Mouse (Mus musculus) embryonic facial prominence, embryonic 13.5 days (tissue): ENCODE data around the gene Arl5a. TPM values are rescaled to one million over a fixed set of nuclear protein-coding genes. Genes with fewer than 3 reads are reported as not detected.

Experiments
- ATAC-seq: fragments of 200-750 bp; cut with Nextera tagmentation; 2 replicates; pipeline ENCODE4 v1.8.0; 2017; ENCODE audit warnings: low read depth; ENCODE audit not compliant: insufficient number of reproducible peaks, insufficient read depth, low FRiP score, low TSS enrichment
- H3K27ac ChIP-seq: fragments of 300-500 bp; sonication (generic); 2 replicates; pipeline ENCODE4 v1.5.1; 2015; ENCODE audit warnings: moderate library complexity, mild to moderate bottlenecking, inconsistent platforms
- H3K27me3 ChIP-seq: fragments of 300-500 bp; sonication (generic); 2 replicates; pipeline ENCODE4 v1.6.1; 2015; ENCODE audit warnings: mild to moderate bottlenecking, inconsistent platforms
- H3K36me3 ChIP-seq: fragments of 300-500 bp; sonication (generic); 2 replicates; pipeline ENCODE4 v1.6.1; 2015; ENCODE audit warnings: mild to moderate bottlenecking, inconsistent platforms
- H3K4me1 ChIP-seq: fragments of 300-500 bp; sonication (generic); 2 replicates; pipeline ENCODE4 v1.6.1; 2015; ENCODE audit warnings: inconsistent platforms
- H3K4me2 ChIP-seq: fragments of 300-500 bp; sonication (generic); 2 replicates; pipeline ENCODE4 v1.6.1; 2015; ENCODE audit warnings: moderate library complexity, mild to moderate bottlenecking, inconsistent platforms
- H3K4me3 ChIP-seq: fragments of 300-500 bp; sonication (generic); 2 replicates; pipeline ENCODE4 v1.5.1; 2015; ENCODE audit warnings: mild to moderate bottlenecking, inconsistent platforms
- H3K9ac ChIP-seq: fragments of 300-500 bp; sonication (generic); 2 replicates; pipeline ENCODE4 v1.6.1; 2015; ENCODE audit warnings: mild to moderate bottlenecking, inconsistent platforms
- H3K9me3 ChIP-seq: fragments of 300-500 bp; sonication (generic); 2 replicates; pipeline ENCODE4 v1.6.1; 2016; ENCODE audit warnings: inconsistent platforms
- WGBS: fragments of 180-500 bp; shearing (Covaris S2); methylation state at CpG from one replicate; pipeline ENCODE4 v1.1.7; 2015; ENCODE audit warnings: mixed read lengths; 5-methylcytosine and 5-hydroxymethylcytosine counted together
- polyA plus RNA-seq: library from polyadenylated mRNA; unstranded; fragments of >200 nt; fragmentation: Nextera tagmentation; extraction: Ambion mirVana; gene quantifications from 2 replicates; pipeline ENCODE4 v1.2.1, GENCODE M21; 2015

Arl5a gene
- polyA plus RNA-seq: 44.4 and 48.8 TPM in 2 replicates

DNA sequence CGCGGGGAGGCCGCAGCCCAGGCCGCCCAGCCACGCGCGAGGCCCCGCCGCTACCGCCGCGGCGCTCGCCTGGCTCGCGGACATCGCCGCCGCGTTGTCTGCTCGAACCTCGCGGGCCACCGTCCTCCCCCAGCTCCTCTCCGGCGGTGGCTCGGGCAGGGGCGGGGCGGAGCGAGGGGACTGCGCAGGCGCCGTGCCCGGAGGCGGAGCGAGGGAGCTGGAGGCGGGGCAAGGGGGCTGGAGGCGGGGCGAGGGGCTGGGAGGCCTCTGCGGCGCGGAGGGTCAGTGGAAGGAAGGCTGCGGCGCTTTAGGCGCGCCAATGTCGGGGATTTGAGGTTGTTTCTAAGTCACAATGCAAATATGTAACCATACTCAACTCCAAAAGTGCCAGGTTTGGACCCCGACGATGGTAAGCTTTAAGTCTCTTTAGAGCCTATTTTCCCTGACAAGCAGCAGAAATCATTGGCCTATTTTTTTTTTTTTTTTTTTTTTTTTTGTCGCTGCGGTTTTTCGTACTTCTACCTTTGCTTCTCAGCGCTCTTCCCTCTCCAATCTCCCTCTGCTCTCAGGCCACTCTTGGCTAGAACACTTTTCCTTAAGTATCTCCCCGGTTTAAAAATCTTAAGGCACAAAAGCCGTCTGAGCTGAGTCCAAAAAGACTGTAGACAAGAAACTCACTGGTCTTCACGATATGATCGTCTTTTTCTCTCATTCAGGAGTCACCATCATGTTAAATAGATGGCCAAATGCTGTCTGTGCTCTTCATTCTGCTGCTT is at the start of gene Arl5a:
Arl5a (minus strand) TSS at position 155 of the 776 bp plus-strand sequence.
- Histone ChIP-seq H3K27ac (peak within 1 kb of the TSS; percentile 91), H3K27me3 (no peaks in the 10 kb centered on the region), H3K4me3 (peak within 1 kb of the TSS; percentile 97), H3K4me2 (peak within 1 kb of the TSS; percentile 78), H3K36me3 (no peaks in the 10 kb centered on the region), H3K4me1 (peaks cover 28% of the 10 kb centered on the region), H3K9ac (peak within 1 kb of the TSS; percentile 96), H3K9me3 (no peaks in the 10 kb centered on the region)
- WGBS: 1% methylated on average over 57 of the region's 57 CpGs
- peak; percentile 91 for ATAC-seq

DNA sequence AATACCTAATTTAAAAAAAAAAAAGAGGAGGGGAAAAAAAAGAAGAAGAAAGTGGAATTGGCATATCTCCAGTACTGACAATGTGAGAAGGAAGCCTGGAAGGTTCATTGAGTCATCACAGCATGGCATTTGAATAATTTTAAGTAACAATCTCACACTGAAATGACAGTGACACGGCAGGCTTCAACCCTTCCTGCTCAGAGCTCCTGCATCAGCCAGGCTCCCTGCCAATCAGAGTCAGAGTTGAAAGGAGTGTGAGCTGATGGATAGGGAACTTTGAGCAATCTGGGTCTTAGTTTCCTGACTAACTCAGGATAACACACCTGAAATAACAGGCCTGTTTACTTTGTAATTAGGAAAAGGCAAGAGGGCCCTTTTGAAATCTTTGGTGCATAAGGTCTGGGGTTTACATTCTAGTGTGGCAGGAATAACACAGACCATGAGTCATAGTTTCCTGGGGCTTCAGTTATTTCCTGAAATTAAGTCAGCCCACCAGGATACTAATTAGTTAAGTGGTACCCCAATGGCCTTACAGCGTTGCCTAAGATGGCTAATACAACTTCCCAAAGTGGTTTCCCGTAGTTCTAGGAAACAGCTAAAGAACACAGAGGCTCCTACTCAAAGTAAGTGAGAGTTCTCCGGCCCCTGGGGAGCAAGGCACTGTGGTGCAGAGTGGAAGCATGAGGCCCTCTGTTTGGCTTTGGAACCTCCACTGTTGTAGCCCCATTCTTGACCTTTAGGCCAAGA is 47.0 kb upstream of the Arl5a start:
- Histone ChIP-seq H3K9me3 (no peaks in the 10 kb centered on the region), H3K27me3 (no peaks in the 10 kb centered on the region), H3K36me3 (no peaks in the 10 kb centered on the region), H3K4me1 (peaks cover 9% of the 10 kb centered on the region), H3K4me2 (no peak overlapping the region), H3K27ac (no peak overlapping the region), H3K4me3 (no peak overlapping the region), H3K9ac (no peak overlapping the region)
- 27% methylated on average over 4 of the region's 4 CpGs for WGBS
- ATAC-seq: no peak

DNA sequence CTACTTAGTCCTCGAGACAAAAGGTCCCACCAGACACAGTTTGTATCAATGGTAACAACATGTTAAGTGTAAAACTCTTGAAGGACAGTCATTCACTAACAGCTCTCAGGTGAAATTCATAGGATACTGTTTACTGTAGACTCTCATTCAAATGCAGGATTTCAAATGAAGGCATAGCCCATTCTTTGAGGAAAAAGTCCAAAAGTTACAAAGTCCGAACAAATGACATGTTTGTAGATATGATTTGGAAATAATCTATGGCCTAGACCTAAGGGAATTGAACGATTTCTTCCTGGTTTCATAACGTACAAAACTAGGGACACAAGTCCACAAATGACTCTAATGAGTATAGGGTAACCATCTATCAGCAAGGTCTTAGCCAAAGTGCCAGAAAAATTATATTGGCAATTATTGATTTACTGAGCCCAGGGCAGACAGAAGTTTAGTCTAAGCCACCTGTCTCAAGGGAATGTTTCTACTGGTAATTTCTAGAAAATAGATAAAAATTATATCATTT is 45.4 kb upstream of the Arl5a start:
- WGBS: 86% methylated on average over 4 of the region's 4 CpGs
- H3K9me3 ChIP-seq: no peaks in the 10 kb centered on the region
- no peak for ATAC-seq
- no peak overlapping the region for H3K4me2 ChIP-seq
- no peak overlapping the region for H3K27ac ChIP-seq
- H3K4me1 ChIP-seq: peaks cover 6% of the 10 kb centered on the region
- no peak overlapping the region for H3K4me3 ChIP-seq
- no peak overlapping the region for H3K9ac ChIP-seq
- H3K36me3 ChIP-seq: no peaks in the 10 kb centered on the region
- no peaks in the 10 kb centered on the region for H3K27me3 ChIP-seq

DNA sequence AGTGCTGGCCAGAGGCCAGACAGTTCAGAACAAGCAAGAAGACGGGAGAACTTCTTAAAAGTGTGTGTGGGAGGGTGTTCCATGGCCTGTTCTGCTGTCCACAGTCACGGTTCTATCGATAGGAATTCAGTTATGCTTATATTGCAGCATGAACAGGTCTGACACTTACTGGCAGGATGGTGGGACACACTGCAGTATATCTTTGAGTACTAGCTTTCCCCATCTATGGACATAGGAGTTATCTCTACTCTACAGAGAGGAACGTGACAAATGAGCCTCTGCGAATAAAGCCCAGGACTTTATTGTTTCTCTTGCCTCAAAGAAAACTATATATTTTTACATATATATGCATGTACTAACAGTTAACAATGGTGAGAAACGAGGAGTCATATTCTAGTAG is 42.9 kb upstream of the Arl5a start:
- H3K4me3 ChIP-seq: no peak overlapping the region
- WGBS: 80% methylated on average over 6 of the region's 6 CpGs
- no peak overlapping the region for H3K4me2 ChIP-seq
- peaks cover 9% of the 10 kb centered on the region for H3K4me1 ChIP-seq
- ATAC-seq: no peak
- H3K9ac ChIP-seq: no peak overlapping the region
- no peaks in the 10 kb centered on the region for H3K9me3 ChIP-seq
- H3K27me3 ChIP-seq: no peaks in the 10 kb centered on the region
- no peak overlapping the region for H3K27ac ChIP-seq
- H3K36me3 ChIP-seq: no peaks in the 10 kb centered on the region

DNA sequence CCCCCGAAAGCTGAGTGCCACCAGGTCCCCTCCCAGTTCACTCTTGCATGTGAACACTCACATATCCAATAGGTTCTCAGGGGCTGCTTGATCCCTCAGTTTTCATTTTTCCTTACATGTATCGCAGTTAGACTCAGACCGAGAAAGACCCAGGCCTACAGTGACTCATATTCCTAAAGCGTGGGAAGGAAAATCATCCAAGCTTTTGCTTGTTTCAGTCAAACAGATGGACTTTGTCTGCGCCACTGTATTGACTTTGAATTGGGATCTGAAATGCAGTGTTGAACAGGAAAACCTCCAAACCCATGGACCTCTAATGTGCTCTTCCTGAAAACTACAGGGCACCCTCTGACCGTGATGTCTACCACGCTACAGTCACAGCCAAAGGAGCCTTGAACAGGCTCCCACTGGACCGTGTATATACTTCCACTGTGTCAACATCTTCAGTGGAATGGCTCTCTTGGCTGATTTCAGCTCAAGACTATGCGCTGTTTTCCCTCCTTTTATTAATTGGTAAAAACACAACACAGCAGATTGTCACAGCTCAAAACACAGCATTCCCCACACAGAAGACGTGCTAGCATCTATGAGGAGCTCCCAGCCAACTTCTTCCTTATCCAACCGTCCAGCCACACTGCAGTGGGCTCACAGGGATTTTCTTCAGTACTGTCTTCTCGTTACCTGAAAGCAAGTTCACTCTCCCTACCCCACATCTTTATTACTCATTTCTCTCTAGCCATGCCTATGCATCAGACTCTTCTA is 36.7 kb upstream of the Arl5a start:
- Histone ChIP-seq H3K36me3 (no peaks in the 10 kb centered on the region), H3K27ac (no peak overlapping the region), H3K9ac (no peak overlapping the region), H3K4me1 (peaks cover 3% of the 10 kb centered on the region; the same call in 1 of the 2 replicates), H3K9me3 (no peaks in the 10 kb centered on the region), H3K4me2 (no peak overlapping the region), H3K27me3 (no peaks in the 10 kb centered on the region), H3K4me3 (no peak overlapping the region)
- no peak for ATAC-seq
- WGBS: 92% methylated on average over 12 of the region's 12 CpGs

DNA sequence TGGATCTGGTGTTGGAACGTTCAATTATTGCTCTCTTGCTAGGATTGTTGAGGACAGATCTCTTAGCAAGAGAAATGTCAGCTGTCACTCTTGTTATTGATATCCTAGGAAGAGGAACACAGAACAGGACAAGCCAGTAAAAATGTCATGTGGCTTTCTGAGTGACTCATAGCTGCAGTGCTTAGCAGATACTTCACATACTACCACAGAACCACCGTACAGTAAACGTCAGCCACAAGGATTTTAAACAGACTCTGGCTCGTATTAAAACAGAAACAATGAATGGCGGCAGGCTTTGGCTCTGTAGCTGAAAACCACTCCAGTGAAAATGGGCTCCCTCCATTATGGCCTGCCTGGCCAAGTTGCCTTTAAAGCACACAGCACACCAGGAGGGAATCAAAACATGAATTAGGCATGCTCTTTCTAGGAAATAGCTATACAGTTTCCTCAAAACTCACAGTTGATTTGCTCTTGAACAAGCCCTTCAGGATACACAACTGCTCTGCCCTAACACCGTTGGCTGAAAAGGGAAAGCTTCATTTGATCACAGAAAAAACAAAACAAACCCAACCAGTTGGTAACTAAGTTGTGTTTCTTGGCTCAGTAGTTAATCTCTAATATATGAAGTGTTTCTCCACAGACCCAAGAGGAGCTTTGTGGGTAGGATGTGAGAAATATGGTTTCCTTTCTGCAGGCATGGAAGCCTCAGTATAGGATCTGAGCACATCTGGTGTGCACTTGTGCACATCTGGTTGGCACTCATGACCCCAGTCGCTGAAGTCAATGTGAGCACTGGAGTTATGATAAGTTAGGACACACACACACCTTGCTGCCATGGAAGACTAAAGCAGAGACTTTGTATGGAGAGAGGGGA is 31.1 kb upstream of the Arl5a start:
- Histone ChIP-seq H3K27me3 (no peaks in the 10 kb centered on the region), H3K9me3 (no peaks in the 10 kb centered on the region), H3K27ac (no peak overlapping the region), H3K4me1 (0 out of 2 replicates have a peak, but pooled peaks cover 3% of the 10 kb centered on the region), H3K4me2 (no peak overlapping the region), H3K9ac (no peak overlapping the region), H3K36me3 (no peaks in the 10 kb centered on the region), H3K4me3 (no peak overlapping the region)
- 52% methylated on average over 7 of the region's 7 CpGs for WGBS
- 0 out of 2 replicates have a peak, but pooled peaks have one; percentile 20 for ATAC-seq

DNA sequence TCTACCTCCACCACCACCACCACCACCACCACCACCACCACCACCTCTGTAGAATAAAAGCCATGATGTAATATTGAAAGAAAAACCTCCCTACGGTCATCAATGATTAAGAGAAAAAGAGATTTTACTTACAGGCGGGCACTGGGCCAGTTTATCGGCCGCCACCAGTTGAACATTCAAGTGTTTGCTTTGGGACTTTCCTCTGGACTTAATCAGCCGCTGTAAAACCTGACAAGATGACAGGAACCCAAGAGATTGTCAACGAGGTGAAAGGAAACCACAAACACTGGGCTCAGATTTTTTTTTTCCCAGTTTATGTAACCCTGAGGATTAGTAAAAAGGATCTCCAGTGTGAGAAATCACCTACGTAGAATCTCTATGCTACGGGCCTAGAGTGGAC is 25.1 kb upstream of the Arl5a start:
- no peaks in the 10 kb centered on the region for H3K27me3 ChIP-seq
- H3K36me3 ChIP-seq: no peaks in the 10 kb centered on the region
- no peak overlapping the region for H3K4me2 ChIP-seq
- no peak for ATAC-seq
- H3K9me3 ChIP-seq: no peaks in the 10 kb centered on the region
- no peaks in the 10 kb centered on the region for H3K4me1 ChIP-seq
- 85% methylated on average over 8 of the region's 8 CpGs for WGBS
- no peak overlapping the region for H3K27ac ChIP-seq
- no peak overlapping the region for H3K4me3 ChIP-seq
- H3K9ac ChIP-seq: no peak overlapping the region

DNA sequence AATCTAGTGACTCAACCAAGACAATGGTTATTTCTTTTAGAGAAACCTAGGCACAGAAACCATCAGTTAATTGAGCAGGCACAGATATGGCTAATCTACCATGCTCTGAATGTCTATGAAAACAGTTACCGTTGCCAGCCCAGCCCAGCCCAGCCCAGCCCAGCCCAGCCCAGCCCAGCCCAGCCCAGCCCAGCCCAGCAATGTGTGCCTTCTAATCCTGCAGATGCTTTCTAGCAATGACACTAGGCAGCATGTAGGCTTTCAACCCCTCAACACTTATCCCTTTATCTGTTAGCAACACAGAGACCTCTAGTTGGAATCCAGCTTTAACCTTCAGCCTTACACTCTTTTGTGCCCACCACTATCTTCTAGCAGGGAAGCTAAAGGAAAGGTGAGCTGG is 24.2 kb upstream of the Arl5a start:
- no peak overlapping the region for H3K27ac ChIP-seq
- H3K36me3 ChIP-seq: no peaks in the 10 kb centered on the region
- H3K9me3 ChIP-seq: no peaks in the 10 kb centered on the region
- 68% methylated on average over 1 of the region's 1 CpGs for WGBS
- no peaks in the 10 kb centered on the region for H3K27me3 ChIP-seq
- H3K4me3 ChIP-seq: no peak overlapping the region
- H3K4me2 ChIP-seq: no peak overlapping the region
- H3K9ac ChIP-seq: no peak overlapping the region
- no peak for ATAC-seq
- H3K4me1 ChIP-seq: no peaks in the 10 kb centered on the region

DNA sequence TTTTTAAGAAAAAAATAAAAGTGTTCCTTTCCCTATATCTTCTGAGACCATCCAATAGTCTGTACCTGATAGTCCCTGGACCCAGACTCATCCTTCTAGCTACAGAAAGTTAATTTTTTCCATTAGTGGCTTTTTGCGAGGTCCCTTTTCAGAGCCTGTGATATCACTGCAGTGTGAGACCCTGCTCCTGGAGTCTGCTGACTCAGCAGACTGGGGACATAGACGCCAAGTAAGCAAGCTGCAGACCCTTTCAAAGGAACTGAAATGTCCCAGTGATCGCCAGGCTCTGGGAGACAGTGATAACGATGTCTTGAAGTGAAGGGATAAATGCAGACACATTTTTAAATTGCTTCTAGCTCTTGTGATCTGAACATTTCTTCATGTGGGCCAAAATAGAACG is 21.9 kb upstream of the Arl5a start:
- H3K36me3 ChIP-seq: no peaks in the 10 kb centered on the region
- H3K27me3 ChIP-seq: no peaks in the 10 kb centered on the region
- H3K4me3 ChIP-seq: no peak overlapping the region
- H3K9ac ChIP-seq: no peak overlapping the region
- 76% methylated on average over 5 of the region's 5 CpGs for WGBS
- no peak for ATAC-seq
- H3K9me3 ChIP-seq: no peaks in the 10 kb centered on the region
- no peak overlapping the region for H3K4me2 ChIP-seq
- no peak overlapping the region for H3K27ac ChIP-seq
- H3K4me1 ChIP-seq: peaks cover 6% of the 10 kb centered on the region; the same call in 1 of the 2 replicates

DNA sequence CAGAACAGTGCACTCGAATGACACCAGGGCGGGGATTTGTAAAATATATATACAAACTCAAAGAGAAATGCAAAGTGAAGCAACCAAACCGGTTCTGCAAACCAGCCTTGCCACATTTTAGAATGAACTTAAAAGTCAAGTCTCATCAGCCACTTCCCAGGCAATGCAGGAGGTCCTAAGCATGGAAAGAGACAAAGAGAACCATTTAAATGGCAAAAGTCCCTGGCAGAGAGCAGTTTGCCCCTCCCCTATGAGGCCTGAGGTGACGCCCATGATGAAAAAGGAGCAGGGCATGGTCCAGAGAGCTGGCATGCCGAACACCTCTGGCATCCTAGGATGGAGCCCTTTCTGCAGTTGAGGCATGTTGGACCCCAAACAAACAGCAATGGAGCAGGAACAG is 17.4 kb upstream of the Arl5a start:
- no peaks in the 10 kb centered on the region for H3K9me3 ChIP-seq
- no peak overlapping the region for H3K4me2 ChIP-seq
- H3K27ac ChIP-seq: peak overlapping the region; percentile 41
- H3K4me1 ChIP-seq: peaks cover 7% of the 10 kb centered on the region; the same call in 1 of the 2 replicates
- H3K9ac ChIP-seq: no peak overlapping the region
- no peak overlapping the region for H3K4me3 ChIP-seq
- H3K36me3 ChIP-seq: no peaks in the 10 kb centered on the region
- no peak; the same call in 1 of the 2 replicates for ATAC-seq
- H3K27me3 ChIP-seq: no peaks in the 10 kb centered on the region
- 30% methylated on average over 5 of the region's 5 CpGs for WGBS
